Mouse (Mus musculus): ENCODE results near the gene Gm11444.

DNA sequence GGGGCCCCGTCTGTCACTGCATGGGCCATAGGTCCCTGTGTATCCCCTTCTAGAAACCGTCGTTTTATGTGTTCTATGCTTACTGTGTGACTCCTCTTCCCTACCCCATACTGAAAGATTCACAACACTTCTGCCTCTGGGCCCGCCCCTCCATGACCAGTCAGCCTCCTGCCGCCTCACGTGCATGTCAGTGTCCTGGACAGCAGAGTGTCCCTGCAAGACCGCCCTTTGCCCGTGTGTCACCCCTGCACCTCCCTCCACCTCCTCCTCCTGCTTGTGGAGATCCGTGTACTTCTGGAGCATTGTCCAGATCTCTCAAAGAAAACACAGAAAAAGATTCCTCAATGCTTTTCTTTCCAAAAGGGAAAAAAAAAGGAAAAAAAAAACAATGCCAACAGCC lies 28.5 kb downstream of the Gm11444 start:
- TF ChIP-seq CTCF (IDR thresholded peaks at IDR 0.05; ENCODE audit: insufficient read depth, low read depth, low read length): no peak
- TF ChIP-seq POLR2A (IDR thresholded peaks at IDR 0.05; ENCODE audit: insufficient read depth, low read depth, low read length): no peak

Data from olfactory bulb, adult 2 months (tissue).